Mouse (Mus musculus) stomach, embryonic 16.5 days (tissue): ENCODE results near the gene Gm11214. TPM values are rescaled to one million over a fixed set of nuclear protein-coding genes. Genes with fewer than 3 reads are reported as not detected.

Experiments
- ATAC-seq: fragments of 200-750 bp; cut with Nextera tagmentation; 2 replicates; pipeline ENCODE4 v1.8.0; 2017; ENCODE audit warnings: moderate number of reproducible peaks, moderate TSS enrichment; ENCODE audit not compliant: insufficient read depth, low FRiP score
- H3K27ac ChIP-seq: fragments of 300-500 bp; sonication (generic); 2 replicates; pipeline ENCODE4 v1.5.1; 2014; ENCODE audit warnings: low read length
- H3K27me3 ChIP-seq: fragments of 300-500 bp; sonication (generic); 2 replicates; pipeline ENCODE4 v1.6.1; 2014; ENCODE audit warnings: low read length, control low read depth, mixed read lengths; ENCODE audit not compliant: control insufficient read depth, insufficient read depth
- H3K36me3 ChIP-seq: fragments of 300-500 bp; sonication (generic); 2 replicates; pipeline ENCODE4 v1.6.1; 2014; ENCODE audit warnings: low read length; ENCODE audit not compliant: control insufficient read depth, insufficient read depth
- H3K4me1 ChIP-seq: fragments of 300-500 bp; sonication (generic); 2 replicates; pipeline ENCODE4 v1.6.1; 2014; ENCODE audit warnings: low read length, control low read depth, mixed read lengths; ENCODE audit not compliant: control insufficient read depth, insufficient read depth
- H3K4me2 ChIP-seq: fragments of 300-500 bp; sonication (generic); 2 replicates; pipeline ENCODE4 v1.6.1; 2014; ENCODE audit warnings: low read depth, low read length, mixed read lengths
- H3K4me3 ChIP-seq: fragments of 300-500 bp; sonication (generic); replicated peaks from 2 replicates; pipeline ENCODE4 v1.5.1; 2014; ENCODE audit warnings: mild to moderate bottlenecking, low read length
- H3K9ac ChIP-seq: fragments of 300-500 bp; sonication (generic); 2 replicates; pipeline ENCODE4 v1.6.1; 2014; ENCODE audit warnings: low read length
- H3K9me3 ChIP-seq: fragments of 300-500 bp; sonication (generic); replicated peaks from 2 replicates; pipeline ENCODE4 v1.6.1; 2016; ENCODE audit warnings: low read length, control low read depth; ENCODE audit not compliant: control insufficient read depth
- WGBS: fragments of 180-500 bp; shearing (Covaris S2); extraction: QIAGEN DNeasy Blood & Tissue Kit; methylation state at CpG from one replicate; pipeline ENCODE4 v1.1.7; 2014; 5-methylcytosine and 5-hydroxymethylcytosine counted together
- polyA plus RNA-seq: library from polyadenylated mRNA; unstranded; fragments of >200 nt; fragmentation: Nextera tagmentation; extraction: Ambion mirVana; gene quantifications from 2 replicates; pipeline ENCODE4 v1.2.1, GENCODE M21; 2015

Gene Gm11214
- polyA plus RNA-seq, 1 experiment from 2014 or later: not detected

DNA sequence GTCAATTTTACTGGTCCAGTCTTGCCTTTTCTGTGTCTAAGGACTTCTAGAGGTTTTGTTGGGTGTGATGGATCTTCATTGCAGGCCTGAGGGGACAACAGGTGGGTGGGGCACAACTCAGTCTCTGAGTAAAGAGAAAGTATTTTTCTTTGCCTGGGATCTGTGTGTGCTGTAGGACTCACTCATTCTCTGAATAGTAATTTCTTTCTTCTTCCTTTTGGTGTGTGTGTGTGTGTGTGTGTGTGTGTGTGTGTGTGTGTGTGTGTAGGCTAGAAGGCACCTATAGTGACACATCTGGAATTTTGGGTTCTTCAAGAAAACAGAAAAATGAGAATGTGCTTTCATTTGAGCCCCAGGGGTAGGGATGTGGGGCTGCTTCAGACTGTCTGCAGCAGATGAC is 29.2 kb upstream of the Gm11214 start:
- no peak overlapping the region for H3K4me3 ChIP-seq
- ATAC-seq: no peak
- H3K27ac ChIP-seq: no peak overlapping the region
- H3K27me3 ChIP-seq: no peaks in the 10 kb centered on the region
- H3K36me3 ChIP-seq: no peaks in the 10 kb centered on the region
- H3K4me2 ChIP-seq: no peak overlapping the region
- peaks cover 4% of the 10 kb centered on the region; the same call in 1 of the 2 replicates for H3K4me1 ChIP-seq
- no peaks in the 10 kb centered on the region for H3K9me3 ChIP-seq
- H3K9ac ChIP-seq: no peak overlapping the region

DNA sequence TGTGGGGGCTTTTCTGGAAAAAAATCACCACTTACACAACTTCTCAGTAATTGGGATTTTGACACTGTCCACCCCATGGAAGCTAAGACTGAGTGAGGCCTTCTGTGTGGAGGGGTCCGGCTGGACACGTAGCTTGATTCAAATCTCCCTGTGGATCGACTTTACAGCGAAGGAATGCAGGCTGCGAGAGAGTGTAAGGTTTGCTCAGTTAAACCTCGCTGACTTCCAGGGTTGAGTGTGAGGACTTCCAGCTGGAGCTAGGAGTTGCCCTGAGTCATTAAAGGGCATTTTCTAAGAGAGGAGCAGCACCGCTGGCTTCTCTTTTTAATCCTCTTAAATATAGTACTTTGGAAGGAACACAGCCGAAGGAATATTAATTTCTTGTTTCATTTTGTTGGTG is 24.2 kb upstream of the Gm11214 start:
- H3K4me2 ChIP-seq: no peak overlapping the region
- H3K9ac ChIP-seq: no peak overlapping the region
- H3K27me3 ChIP-seq: no peaks in the 10 kb centered on the region
- no peak overlapping the region for H3K27ac ChIP-seq
- peak; percentile 44; the same call in 1 of the 2 replicates for ATAC-seq
- no peaks in the 10 kb centered on the region for H3K36me3 ChIP-seq
- H3K9me3 ChIP-seq: no peaks in the 10 kb centered on the region
- H3K4me1 ChIP-seq: peaks cover 4% of the 10 kb centered on the region; the same call in 1 of the 2 replicates
- no peak overlapping the region for H3K4me3 ChIP-seq
- 41% methylated on average over 8 of the region's 8 CpGs for WGBS

DNA sequence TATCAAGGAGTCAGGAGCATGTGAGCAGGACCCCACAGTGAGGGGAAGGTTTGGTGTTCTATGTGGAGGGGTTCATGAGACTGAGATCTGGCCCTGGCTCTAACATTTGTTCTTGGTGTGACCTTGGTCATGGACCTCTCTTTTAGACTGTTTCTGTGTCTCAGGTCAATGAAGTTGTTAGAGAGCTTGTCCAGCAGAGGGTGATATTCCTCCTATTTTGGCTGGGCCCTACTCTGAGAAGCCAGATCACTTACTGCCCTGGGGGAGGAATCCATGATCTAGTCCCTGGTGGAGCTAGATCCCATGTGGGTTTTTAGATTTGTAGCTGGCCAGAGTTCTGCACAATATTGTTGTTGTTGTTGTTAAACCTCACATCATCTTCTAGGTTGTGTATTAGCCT is 23.0 kb upstream of the Gm11214 start:
- H3K27me3 ChIP-seq: no peaks in the 10 kb centered on the region
- no peaks in the 10 kb centered on the region for H3K36me3 ChIP-seq
- no peaks in the 10 kb centered on the region for H3K9me3 ChIP-seq
- H3K4me2 ChIP-seq: no peak overlapping the region
- no peak overlapping the region for H3K4me3 ChIP-seq
- peaks cover 4% of the 10 kb centered on the region; the same call in 1 of the 2 replicates for H3K4me1 ChIP-seq
- no peak for ATAC-seq
- H3K9ac ChIP-seq: no peak overlapping the region
- no peak overlapping the region for H3K27ac ChIP-seq

DNA sequence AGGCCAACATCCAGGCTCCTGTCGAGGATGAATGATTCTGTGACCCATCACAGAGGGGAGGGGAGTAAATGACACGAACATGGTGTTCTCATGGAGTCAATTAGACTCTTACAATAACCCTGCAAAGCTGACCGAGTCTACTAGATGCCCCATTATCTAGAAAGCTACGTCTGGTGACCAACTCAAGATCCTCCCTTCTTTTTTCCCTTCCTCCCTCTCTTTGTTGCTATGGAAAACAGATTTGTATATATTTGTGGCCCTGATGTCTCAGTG is 22.0 kb upstream of the Gm11214 start:
- Histone ChIP-seq H3K4me3 (no peak overlapping the region), H3K27me3 (no peaks in the 10 kb centered on the region), H3K4me1 (peaks cover 4% of the 10 kb centered on the region; the same call in 1 of the 2 replicates), H3K36me3 (no peaks in the 10 kb centered on the region), H3K9ac (no peak overlapping the region), H3K27ac (no peak overlapping the region), H3K9me3 (no peaks in the 10 kb centered on the region), H3K4me2 (no peak overlapping the region)
- no peak for ATAC-seq
- 58% methylated on average over 4 of the region's 4 CpGs for WGBS

DNA sequence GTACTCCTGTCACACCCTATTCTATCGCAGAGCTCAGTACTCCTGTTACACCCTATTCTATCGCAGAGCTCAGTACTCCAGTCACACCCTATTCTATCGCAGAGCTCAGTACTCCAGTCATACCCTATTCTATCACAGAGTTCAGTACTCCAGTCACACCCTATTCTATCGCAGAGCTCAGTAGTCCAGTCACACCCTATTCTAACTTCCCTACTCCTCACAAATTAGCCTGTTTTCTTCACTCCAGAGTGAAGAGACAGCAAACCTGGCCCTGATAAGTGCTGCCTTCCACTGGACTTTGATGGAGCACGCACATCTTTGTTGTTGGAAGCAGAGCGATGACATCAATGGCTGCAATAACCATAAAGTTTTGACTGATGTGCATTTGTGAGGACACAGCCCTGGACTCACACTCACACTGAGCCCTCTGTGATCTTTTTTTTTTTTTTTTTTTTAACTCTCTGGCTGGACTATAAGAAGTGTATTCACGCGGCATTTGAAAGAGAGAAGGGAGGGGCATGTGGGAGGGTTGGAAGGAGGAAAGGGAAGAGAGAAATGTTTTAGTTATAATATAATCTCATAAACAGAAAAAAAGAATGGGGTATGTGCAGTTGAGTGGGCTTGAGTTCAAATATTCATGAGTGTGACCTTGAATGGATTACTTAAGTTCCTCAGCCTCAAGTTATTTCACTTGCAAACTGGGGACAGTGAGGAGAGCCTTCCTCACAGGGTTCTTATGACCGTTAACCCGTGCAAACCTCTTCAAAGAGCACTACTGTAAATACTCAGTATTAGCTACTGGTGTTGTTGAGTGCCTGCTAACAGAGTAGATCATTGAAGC is 21.5 kb upstream of the Gm11214 start:
- Histone ChIP-seq H3K4me2 (no peak overlapping the region), H3K36me3 (no peaks in the 10 kb centered on the region), H3K27ac (no peak overlapping the region), H3K9ac (no peak overlapping the region), H3K9me3 (no peaks in the 10 kb centered on the region), H3K4me1 (peaks cover 4% of the 10 kb centered on the region; the same call in 1 of the 2 replicates), H3K27me3 (no peaks in the 10 kb centered on the region), H3K4me3 (no peak overlapping the region)
- WGBS: 69% methylated on average over 10 of the region's 10 CpGs
- ATAC-seq: no peak

DNA sequence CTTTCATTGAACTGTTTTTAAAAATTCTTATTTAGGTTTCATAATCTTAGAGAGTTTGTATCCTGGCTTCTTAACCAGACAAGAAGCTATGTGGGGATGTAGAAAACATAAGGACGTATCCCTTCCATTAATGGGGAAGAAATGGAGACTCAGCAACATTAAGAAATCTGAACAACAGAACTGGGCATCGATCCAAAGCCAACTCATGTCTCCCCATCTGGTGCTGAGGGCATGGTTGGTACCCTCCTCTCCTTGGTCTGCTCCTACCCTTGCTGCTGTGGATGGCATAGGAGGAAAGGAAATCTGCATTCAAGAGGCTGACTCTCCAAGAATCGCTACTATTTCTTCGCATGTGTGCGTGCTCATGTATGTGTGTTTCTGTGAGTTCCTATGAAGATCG is 20.5 kb upstream of the Gm11214 start:
- no peak for ATAC-seq
- Histone ChIP-seq H3K4me3 (no peak overlapping the region), H3K9ac (no peak overlapping the region), H3K4me2 (no peak overlapping the region), H3K27ac (no peak overlapping the region), H3K36me3 (no peaks in the 10 kb centered on the region), H3K9me3 (no peaks in the 10 kb centered on the region), H3K27me3 (no peaks in the 10 kb centered on the region), H3K4me1 (peaks cover 4% of the 10 kb centered on the region; the same call in 1 of the 2 replicates)
- WGBS: 90% methylated on average over 6 of the region's 6 CpGs

DNA sequence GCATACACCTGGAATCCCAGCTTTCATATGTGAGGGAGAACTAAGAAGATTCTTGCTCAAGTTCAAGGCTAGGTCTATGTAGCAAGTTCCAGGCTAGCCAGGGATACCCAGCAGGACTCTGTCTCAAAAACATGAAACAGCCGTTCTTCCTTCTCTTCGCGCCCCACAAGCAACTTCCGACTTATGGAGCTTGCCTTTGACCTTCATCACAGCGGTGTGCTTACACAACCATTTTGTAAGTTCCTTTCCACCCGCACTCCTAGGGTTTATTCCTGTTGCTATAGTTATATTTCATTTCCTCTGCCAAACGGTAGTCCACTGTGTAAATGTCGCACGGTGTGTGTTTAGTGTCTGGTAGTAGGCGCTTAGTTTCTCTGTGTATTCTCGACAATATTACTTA is 19.9 kb upstream of the Gm11214 start:
- peaks cover 4% of the 10 kb centered on the region; the same call in 1 of the 2 replicates for H3K4me1 ChIP-seq
- no peak overlapping the region for H3K27ac ChIP-seq
- no peaks in the 10 kb centered on the region for H3K27me3 ChIP-seq
- no peak overlapping the region for H3K4me3 ChIP-seq
- no peak overlapping the region for H3K4me2 ChIP-seq
- no peak overlapping the region for H3K9ac ChIP-seq
- 57% methylated on average over 11 of the region's 11 CpGs for WGBS
- no peak for ATAC-seq
- H3K9me3 ChIP-seq: no peaks in the 10 kb centered on the region
- H3K36me3 ChIP-seq: no peaks in the 10 kb centered on the region

DNA sequence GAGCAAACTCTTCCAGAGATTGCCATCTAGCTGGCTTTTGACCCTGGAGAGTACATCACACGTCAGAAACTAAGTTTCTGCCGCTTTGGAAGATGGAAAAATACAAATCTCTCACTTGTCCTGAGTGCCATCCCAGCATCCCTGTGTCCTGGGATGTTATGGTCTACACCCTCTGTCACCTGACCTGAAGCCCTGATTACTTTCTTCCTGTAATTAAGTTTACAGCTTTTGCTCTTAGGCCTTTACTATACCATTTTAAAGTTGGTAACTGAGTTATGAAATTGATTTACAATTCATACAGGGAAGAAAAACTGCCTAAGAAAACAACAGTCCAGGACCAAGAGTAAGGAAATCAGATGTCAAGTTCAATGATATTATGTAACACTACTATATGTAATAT is 19.3 kb upstream of the Gm11214 start:
- no peak for ATAC-seq
- H3K27ac ChIP-seq: no peak overlapping the region
- 72% methylated on average over 2 of the region's 2 CpGs for WGBS

DNA sequence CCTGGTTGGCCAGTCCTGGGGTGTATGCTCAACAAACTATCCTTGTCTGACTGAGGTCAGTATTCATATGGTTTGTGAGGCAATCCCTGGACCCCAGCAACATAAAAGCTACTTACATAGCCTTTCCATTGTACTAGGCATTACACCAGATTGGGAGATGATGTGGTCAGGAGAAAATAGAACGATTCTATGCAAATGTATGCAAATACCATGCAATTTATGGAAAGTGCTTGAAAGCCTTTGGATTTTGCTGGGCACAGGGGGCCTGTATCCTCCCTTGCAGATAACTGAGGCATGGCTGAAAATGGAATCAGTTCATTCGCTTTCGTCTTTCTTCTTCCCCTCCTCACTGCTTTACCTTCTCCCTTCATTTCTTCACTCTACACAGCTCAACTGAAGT is 18.4 kb upstream of the Gm11214 start:
- Histone ChIP-seq H3K9me3 (no peaks in the 10 kb centered on the region), H3K4me2 (no peak overlapping the region), H3K27ac (no peak overlapping the region), H3K4me1 (no peaks in the 10 kb centered on the region), H3K36me3 (no peaks in the 10 kb centered on the region), H3K9ac (no peak overlapping the region), H3K4me3 (no peak overlapping the region), H3K27me3 (no peaks in the 10 kb centered on the region)
- no peak for ATAC-seq
- WGBS: 88% methylated on average over 3 of the region's 3 CpGs

More for the DNA sequence above, 19.3 kb upstream of the Gm11214 start:
- H3K4me2 ChIP-seq: no peak overlapping the region
- no peaks in the 10 kb centered on the region for H3K4me1 ChIP-seq
- H3K9ac ChIP-seq: no peak overlapping the region
- no peaks in the 10 kb centered on the region for H3K36me3 ChIP-seq
- no peak overlapping the region for H3K4me3 ChIP-seq
- H3K9me3 ChIP-seq: no peaks in the 10 kb centered on the region
- H3K27me3 ChIP-seq: no peaks in the 10 kb centered on the region
